Mouse (Mus musculus) adrenal gland, postnatal 10 days (tissue): ENCODE data around the gene Zbed4. TPM values are rescaled to one million over a fixed set of nuclear protein-coding genes. Genes with fewer than 3 reads are reported as not detected.
"Not testable (repeated sequence)": the region's sequence is repeated elsewhere in the genome, so short reads cannot be mapped to it uniquely, and the experiment has no call there.

Source experiments
- DNase-seq: peaks from one replicate; pipeline ENCODE4 v3.0.0; 2021; ENCODE audit warnings: mixed read lengths
- total RNA-seq, 2 experiments: library from RNA; stranded (reverse); gene quantifications; 2 replicates each; pipeline ENCODE4 v1.2.3; 2021

Zbed4 gene
- total RNA-seq, 2 experiments from 2014 or later = 10.8 to 11.1 TPM

DNA sequence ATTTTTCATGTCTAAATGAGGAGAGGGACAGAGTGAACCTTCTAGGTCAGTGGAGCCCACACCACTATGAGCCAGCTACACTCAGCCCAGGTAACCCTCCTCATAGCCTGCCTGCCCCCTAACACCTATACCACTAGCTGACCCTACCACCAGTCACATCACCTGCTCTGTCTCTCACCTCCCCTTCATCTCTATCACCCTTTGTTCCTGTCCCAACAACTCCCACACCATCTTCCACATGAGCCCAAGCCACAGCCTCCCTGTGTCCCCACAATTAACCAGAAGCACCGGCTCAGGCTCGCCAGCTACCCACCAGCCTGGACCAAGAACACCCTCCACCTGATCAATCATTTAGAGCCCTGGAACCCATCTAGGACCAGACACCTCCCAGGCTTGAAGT, 58.9 kb downstream of the Zbed4 start:
- DNase-seq = no peak

DNA sequence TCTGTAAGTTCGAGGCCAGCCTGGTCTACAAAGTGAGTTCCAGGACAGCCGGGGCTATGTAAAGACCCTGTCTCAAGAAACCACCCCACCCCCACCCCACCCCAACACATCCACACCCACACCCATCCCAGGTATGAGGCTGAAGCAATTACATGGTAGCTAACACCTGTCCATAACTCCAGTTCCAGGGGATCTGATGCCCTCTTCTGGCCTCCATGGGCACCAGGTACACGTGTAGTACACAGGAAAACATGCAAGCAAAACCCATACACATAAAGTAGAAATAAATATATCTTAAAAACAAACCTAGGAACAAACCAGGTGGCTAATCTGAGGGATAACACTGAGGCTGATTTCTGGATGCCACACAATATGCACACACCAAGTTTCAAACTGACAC, 61.8 kb downstream of the Zbed4 start:
- DNase-seq = no peak

DNA sequence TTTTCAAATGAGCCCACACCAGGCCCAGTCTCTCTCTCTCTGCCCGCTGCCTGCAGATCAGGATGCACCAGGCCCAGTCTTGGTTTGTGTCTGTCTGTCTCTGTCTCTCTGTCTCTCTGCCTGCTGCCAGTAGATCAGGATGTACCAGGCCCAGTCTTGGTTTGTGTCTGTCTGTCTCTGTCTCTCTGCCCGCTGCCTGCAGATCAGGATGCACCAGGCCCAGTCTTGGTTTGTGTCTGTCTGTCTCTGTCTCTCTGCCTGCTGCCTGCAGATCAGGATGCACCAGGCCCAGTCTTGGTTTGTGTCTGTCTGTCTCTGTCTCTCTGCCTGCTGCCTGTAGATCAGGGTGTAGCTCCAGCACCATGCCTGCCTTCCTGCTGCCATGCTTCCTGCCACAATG, 62.4 kb downstream of the Zbed4 start:
- DNase-seq = not testable (repeated sequence)

DNA sequence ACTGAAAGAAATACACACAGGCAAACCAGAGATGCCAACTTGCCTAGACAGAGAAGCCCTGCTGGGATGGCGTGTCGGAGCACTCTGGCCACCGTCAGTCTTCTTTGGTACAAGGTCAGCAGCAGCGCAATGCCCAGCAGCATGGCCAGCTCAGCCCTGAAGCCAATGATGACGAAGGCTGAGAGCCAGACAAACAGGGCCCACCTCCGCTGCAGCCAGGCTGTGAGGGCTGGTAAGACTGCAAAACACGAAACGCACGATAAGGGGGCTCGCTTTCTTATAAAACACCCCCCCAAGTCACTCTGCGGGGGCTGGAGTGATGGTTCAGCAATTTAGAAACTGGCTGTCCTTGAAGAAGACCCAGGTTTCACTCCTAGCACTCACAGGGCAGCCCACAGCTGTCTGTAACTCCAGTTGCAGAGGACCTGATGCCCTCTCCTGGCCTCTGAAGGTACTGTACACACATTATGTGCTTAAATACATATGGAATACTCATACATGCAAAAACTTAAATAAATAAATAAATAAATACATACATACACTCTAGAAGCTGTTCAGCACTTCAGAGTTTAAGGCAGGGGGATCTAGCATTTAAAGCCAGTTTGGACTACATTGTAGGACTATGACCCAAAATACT, 63.1 kb downstream of the Zbed4 start:
- DNase-seq = peak; percentile 31

DNA sequence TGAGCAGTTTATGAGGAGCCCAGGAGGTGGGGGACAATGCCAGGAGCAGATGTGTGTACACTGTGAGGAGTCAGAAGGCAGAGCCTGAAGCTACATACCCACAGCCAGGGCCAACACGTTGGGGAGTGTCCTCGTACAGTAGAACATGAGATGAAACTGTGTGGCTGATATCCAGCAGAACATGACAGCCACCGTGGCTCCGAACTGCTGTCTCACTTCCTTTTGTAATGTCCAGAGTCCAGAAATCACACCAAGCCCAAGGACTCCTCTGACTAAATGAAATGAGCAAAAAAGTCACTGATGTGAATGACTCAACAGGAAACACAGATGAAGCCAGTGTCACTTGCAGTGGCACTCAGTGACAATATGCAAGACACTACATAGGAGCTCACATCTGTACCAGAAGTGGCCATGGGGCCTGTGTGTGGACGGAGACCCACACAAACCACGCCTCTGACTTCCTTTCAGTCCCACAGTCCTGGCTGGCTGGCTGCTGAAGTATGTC, 63.8 kb downstream of the Zbed4 start:
- no peak for DNase-seq

DNA sequence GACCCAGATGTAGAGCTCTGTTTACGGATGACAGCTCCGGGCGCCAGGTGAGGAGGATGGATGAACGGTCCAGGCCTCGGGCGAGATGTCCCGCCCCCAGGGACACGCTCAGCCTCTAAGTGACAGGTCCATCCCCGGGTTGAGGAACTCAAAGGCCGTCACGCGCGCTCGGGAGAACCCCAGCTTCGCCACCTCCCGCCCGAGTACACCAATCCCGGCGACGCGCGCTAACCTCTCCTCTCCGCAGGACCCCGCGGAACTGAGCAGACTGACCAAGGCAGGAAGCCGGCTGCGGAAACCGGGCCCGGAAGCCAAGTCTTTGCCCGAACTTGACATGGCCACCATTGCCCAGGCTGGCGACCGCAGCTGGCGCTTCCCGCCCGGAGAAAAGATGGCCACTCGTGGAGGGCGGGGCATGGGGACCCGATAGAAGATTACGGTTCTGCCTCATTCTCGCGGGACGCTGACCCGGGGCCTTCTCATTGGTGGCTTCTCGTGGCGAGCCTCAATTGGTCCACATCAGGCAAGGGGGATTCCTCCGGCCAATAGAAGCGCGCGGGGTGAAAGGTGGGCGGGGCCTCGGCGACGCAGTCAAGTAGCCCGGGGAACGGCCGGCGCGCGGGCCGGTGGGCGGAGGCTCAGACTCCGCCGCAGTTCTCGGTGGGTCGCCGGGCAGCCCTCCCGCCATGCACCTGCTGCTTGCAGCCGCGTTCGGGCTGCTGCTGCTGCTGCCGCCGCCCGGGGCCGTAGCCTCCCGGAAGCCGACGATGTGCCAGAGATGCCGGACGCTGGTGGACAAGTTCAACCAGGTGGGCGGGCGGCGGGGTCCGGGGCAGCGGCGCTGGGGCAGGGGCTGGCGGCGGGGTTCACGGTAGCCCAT, 67.8 kb downstream of the Zbed4 start, which contains the start of the genes Alg12 and Creld2:
TSS of gene Alg12 (minus strand) at position 293 of the 880 bp plus-strand sequence.
TSS of gene Creld2 (plus strand) at position 621 of the 880 bp plus-strand sequence.
- DNase-seq = peak; percentile 99

DNA sequence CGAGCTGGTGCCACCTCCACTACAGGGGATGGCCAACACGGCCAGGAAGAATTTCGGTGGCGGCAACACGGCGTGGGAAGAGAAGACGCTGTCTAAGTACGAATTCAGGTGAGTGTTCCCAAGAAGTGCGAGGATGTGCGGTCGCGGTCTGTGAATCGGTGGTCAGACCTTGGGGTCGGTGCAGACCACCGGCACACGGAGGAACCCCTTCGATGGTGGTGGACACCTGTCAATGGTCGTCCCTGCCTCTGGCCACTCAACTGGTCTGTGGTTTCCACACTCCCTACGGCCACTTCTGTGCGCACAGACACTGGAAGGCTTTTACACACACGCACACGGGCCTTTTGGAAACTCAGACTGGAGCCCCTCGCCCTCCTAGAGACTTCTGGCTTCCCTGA, 68.4 kb downstream of the Zbed4 start:
- no peak for DNase-seq

DNA sequence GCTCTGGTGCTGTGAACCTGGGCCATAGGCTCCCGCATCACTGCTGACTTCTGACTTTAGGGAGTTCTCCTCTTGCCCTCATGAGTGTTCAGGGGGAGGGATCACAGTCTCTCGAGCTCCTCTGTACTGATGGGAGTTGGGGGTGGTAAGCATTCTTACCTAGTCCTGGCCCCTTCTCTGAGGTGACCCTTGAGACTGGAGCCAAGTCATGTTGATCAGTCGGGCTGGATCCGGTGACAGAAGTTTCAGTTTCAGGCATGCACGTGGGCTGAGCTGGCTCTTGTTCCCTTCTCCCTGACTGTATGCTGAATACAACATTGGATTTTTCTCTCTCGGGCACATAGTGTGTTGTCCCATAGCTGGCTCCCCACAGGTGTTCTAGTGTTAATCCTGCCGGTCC, 69.9 kb downstream of the Zbed4 start:
- no peak for DNase-seq

DNA sequence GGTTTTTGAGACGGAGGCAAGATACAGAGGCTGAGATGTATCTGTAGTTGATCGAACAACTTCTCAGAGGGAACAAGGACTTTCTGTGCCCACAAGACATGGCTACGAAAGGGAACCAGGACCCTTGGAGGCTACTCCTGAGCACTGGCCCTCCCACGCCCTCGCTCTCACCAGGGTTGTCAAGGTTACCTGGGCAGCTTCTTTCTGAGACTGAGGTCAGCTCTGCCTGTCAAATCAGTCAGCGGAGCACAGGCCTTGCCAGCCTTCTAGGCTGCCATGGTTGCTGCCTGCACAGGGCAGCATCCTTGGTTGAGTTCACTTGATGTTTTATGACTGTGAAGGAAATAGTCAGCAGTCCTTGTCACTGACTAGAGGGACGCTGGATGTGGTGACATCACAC, 71.1 kb downstream of the Zbed4 start:
- DNase-seq = no peak

DNA sequence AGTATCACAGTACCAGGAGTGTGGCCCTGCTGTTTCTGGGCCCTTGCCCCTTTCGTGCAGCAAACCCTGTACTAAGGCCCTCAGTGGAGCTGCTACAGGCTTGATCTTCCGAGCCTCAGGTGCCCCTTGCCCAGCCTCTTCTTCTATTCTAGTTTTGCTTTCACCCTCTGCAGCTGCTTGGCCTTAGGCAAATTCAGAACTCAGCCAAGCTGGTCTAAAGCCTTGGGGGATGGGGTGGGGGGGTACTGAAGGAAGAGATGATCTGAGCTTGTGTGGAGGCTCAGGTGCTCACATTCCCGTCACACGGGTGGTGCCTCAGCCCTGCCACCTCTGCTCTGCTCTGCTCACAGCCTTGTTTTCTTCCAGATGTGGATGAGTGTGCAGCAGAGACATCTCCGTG, 71.9 kb downstream of the Zbed4 start:
- DNase-seq = no peak

DNA sequence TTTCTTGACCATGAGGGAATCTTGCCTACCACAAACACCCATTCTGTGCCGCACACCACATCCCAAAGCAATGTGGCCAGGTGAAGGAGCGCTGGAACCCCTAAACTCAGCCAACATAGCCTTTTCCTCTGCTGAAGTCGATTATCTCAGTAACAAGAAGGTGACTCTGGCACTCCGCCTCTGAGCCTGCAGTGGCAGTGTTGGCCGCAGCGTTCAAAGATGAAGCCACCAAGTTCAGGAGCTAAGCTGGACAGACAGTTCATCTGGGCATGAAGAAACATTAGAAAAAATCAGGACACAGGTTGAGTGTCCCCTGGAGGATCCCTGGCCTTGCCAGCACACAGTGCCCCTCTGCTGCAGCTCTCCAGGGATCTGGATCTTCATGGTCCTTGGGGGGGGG, 76.0 kb downstream of the Zbed4 start:
- no peak for DNase-seq

DNA sequence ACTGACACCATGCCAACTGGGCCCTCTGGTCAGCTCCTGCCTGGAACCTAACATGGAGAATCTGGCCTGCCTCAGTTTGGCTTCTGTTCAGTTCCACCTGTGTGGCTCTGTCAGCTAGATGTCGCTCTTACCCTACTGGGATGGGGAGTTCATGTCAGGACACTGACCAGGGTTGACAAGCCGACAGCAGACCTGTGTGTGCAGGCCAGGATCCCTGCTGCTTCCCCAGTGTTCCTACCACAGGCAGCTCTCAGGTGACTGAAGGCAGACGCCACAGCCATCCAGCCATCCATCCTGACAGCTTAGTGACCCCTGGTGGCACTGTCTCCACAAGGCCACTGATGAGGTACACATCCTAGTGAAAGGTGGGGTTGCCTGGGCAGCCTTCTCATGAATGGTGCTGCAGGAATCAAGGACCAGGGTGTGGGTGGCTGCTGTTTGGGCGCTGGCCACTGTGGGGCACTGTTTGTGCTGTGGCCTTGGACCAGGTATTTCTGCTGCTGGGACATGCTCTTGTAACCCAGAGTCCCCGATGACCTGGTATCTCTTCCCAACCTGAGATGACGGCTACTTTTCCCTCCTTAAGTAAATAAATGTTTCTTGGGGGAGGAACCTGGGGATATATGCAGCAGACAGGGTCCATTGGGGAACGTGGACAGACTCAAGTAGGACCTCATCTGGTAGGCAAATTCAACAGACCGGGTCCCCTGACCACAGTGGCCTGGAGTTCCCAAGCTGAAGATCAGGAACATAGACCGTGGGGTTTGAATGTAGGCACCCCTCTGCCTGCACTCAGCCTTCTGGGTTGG, 76.7 kb downstream of the Zbed4 start:
- peak; percentile 81 for DNase-seq

DNA sequence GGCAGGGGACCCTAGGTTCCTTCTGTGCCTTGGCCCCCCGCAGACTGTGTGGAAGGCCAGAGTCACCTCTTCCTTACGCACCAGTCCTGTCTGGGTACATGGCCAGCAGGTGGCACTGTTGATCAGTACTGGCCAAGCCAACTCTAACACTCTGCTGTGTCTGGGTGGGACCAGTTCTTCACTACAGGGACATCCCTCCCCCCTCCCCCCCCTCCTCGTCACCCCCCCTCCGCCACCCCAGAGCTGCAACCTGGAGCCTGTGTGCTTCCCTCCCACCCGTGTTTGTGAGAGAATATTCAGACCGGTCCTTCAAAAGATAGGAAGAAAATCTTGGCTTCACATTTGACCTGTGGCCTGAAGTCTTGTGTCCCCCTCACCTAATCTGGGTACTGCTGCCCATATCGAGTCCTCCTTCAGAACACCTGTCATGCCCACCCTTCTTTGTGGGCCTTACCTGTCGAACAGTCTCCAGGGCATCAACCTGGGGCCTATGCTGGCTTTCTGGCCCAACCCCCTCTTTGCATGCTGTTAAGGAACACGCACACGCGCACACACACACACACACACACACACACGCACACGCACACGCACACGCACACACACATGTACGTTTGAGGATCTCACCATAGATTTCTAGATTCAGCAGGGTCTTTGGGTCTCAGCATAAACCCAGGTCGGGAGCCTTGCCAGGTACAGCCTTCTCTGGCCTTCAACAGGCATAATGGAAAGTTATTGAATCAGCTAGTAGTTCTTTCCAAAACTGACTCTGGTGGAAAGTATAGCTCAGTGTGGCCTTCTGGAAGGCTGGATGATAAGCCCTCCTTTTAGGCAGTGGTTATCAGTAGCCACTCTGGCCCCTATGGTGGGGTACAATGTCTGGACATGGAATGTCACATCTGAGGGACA, 77.6 kb downstream of the Zbed4 start:
- peak; percentile 94 for DNase-seq

DNA sequence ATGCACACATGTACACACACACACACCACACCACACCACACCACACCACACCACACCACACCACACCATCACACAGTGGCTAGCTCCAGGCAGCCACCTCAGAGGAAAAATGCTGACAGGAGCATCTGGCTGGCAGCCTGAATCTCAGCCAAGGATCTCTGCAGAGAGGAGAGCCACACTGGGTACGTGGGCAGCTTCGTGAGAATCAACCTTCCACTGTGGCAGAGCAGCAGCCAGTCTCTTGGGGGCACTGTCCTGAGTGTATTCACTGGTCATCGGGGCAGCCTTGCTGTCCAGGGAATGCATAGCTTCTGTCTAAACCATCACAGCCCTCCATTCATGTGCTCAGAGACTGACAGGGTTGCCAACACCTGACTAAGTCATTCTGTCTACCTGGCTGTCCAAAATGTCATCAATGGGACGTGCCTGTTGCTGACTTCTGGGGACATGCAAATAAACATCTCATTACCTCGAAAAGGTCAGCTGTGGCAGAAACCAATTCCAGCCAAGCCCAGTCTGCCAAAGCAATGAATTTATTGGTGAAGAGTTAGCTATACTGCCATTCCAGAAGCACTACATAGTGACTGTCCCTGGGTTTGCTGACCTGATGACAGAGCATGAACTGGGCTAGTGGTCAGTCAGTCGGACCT, 78.5 kb downstream of the Zbed4 start:
- DNase-seq = peak; percentile 55

DNA sequence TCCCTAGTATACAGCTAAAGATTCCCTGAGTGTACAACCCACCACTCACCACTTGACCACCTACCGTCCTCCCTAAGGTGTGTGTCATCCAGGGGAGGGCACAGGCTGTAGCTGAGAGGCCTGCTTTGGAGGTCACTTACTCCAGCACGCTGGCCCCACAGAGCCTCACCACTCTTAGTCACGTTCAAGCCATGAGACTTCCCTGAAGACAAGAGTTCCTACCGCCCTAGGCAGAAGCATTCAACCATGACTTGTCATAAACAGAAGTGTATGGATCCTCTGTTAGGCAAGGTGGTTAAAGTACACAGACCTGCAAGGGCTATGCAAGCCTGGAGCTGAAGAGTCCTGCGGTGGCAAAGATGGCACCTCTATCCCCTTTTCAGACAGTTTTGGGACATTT, 79.2 kb downstream of the Zbed4 start:
- no peak for DNase-seq

DNA sequence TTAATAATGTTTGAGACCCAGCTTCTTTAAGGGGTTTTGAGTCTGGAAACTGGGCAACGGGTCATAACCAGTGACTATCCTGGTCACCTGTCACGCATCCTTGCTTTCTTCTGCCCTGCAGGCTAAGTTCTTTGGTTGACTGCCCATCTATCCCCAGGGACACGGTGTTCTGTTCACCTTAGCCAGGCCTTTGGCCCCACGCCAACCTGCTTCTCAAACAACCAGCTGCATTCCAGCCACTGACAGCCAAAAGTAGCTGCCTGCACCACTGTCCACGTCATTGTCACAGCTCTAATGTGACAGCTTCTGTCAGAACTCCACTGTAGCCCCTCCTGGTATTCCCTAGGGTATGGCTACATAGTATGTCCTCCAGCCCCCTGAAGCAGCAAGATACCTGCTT, 80.0 kb downstream of the Zbed4 start:
- DNase-seq = peak; percentile 78

DNA sequence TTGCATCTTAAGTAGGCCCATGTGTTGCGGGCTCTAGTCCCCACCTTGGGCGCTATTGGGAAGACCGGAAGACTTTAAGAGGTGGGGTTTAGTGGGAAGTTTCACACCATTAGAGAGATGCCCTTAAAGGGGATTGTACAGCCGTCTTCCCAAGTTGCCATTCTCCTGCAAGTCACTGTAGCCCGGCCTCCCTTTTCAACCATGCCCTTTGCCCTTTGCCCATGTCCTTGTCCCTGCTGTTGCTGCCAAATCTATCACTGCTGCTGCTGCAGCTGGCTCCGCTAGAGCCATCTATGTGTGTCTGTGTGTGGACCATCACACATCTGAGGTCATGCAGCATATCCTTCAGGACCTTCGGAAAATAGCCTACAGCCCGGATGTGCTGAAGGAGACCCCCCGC, 81.1 kb downstream of the Zbed4 start:
- no peak for DNase-seq
